Mouse (Mus musculus): Measurements from ENCODE around the gene Efcab14. TPM values are rescaled to one million over a fixed set of nuclear protein-coding genes. Genes with fewer than 3 reads are reported as not detected.

Efcab14 gene
- total RNA-seq (2021), result 10 to 100 TPM; 32.0 to 34.8 TPM
- long read RNA-seq, partial matches to known transcripts, result 0 of 1 reads
- long read RNA-seq, other reads (novel, unspliced or antisense), result 0 of 1 reads

DNA sequence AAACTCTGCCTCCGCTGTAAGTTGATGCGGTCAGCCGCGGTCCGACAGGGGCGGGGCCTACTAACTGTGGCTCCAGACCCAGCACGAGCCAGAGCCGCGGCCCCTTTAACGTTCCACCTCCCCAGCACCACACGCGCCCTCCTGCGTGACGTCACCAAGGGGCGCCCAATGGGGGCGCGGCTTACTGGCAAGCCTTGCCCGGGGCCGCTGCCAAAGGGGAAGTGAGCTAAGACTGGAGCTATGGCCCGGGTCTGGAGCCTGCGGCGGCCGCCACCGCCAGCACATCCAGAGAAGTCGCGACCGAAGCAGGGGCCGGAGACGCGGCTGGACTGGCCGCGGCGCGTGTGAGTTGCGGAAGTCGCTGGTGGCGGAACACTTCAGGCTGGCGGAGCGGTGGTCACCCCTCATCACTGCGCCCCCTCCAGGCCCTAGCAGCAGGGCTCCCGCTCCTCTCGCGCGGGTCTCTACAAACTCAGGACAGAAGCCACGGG is at the start of gene Efcab14:
Efcab14 (plus strand) TSS at position 194 of the 491 bp plus-strand sequence.
- DNase-seq (ENCODE audit: low spot score in 2 of 2), result peak; percentile 98 to 99

- no peak for DNase-seq (ENCODE audit: low spot score in 2 of 2)
Observed at GRCm38 (mm10) chr4:115701468-115701867, 36.1 kb upstream of the Efcab14 start.

- no peak for DNase-seq (ENCODE audit: low spot score in 2 of 2)
Observed at GRCm38 (mm10) chr4:115703927-115704505, 33.5 kb upstream of the Efcab14 start.

GRCm38 (mm10) chr4:115708974-115709593 is 28.5 kb upstream of the Efcab14 start:
- no peak for DNase-seq (ENCODE audit: low spot score in 2 of 2)

DNA sequence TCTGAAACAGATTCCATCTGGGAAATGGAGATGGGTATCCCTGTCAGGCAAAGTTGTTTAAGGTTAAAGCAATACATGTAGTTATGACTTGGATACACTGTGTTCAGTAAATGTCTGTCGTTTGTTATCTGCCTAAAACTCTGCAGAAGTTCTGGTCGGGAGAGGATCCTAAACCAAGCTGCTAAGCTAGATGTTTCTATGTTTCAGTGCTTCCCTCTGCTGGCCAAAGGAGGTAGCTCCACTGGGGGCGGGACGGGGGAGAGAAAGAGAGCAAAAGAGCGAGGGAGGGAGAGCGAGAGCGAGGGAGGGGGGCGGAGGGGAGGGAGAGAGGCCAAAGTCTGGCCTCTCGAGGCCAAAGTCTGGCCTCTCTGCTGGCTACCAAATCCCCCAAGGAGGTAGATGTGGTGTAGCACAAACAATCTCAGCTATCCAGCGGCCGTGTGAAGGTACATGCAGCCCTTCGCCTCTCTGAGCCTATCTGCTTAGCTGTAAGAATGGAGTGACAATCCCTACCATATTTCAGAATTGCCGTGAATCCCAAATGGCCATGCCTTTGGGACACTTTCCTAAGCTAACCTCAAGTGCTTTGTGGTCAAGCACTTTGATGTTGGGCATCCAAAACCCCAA is 27.6 kb upstream of the Efcab14 start:
- peak; percentile 89 to 92 for DNase-seq (ENCODE audit: low spot score in 2 of 2)

- no peak for DNase-seq (ENCODE audit: low spot score in 2 of 2)
Observed at GRCm38 (mm10) chr4:115728721-115729120, 8.8 kb upstream of the Efcab14 start.

GRCm38 (mm10) chr4:115731588-115732222 is 5.8 kb upstream of the Efcab14 start:
- DNase-seq (ENCODE audit: low spot score in 2 of 2), result peak; percentile 74 to 84

DNA sequence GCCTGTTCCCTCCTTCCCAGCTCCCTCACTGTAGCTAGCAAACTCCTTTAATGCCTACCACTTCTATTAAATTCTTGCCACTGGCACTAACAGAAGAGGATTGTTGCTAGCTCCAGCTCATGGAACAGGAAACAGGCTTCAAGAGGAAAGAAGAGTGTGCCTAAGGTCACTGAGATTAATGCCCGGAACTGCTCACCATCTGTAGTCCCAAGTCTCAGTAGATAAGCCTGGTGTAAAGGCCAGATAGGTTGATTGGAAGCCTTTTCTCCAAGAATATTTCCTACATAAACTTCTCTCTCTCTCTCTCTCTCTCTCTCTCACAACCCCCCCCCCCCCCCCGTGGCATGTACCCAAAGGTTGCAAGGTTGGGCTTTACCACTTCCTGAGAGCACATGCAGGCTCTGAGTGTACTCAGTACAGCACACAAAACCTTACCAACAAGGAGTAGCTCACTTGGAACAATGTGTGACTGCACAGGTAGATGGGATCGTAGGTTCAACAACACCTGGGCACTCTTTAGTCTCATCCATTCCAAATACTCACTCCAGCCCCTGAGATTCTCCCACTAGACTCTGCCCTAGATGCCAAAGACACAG is 5.2 kb upstream of the Efcab14 start:
- DNase-seq (ENCODE audit: low spot score in 2 of 2), result no peak

DNA sequence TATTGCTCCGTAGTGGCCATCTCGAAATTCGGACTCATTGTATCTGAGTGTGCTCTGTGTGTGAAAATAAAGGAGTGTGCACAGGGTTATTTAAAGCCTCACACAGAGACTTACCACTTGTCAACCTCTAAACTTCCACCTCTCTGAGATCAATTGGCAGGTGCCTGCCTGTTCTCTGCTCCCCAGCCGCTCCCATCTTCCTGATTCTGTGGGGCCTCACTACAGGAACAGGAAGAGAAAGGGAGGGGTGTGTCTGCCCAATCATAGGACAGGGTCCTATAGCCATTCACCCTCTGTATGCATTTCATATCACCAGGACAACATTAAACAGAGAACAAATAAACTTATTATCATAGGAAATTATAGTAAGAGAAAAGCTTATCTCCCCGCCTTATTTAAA is 3.8 kb upstream of the Efcab14 start:
- no peak for DNase-seq (ENCODE audit: low spot score in 2 of 2)

- no peak for DNase-seq (ENCODE audit: low spot score in 2 of 2)
Observed at GRCm38 (mm10) chr4:115734867-115735266, 2.7 kb upstream of the Efcab14 start.

- DNase-seq (ENCODE audit: low spot score in 2 of 2), result no peak
Observed at GRCm38 (mm10) chr4:115738481-115738985, 989 bp downstream of the Efcab14 start.

DNA sequence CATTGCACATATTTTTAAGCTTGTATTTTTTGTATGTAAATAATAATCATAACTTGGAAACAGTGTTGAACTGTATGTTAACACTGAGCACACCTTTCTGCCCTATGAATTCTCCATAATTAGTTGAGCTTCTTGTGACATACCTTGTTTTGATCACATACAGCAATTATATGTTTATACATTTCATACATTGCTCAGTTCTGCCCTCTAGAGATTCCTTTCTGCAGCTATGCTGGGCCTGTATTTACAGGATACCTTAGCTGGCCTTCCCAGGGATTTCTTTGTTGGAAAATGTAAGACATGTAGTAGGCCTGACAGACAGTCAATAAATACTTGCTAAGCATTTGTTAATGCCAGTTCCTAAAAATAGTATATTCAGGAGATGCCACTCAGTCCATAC is 5.1 kb downstream of the Efcab14 start:
- no peak for DNase-seq (ENCODE audit: low spot score in 2 of 2)

- DNase-seq (ENCODE audit: low spot score in 2 of 2), result no peak
Observed at GRCm38 (mm10) chr4:115743096-115743495, 5.6 kb downstream of the Efcab14 start.

DNA sequence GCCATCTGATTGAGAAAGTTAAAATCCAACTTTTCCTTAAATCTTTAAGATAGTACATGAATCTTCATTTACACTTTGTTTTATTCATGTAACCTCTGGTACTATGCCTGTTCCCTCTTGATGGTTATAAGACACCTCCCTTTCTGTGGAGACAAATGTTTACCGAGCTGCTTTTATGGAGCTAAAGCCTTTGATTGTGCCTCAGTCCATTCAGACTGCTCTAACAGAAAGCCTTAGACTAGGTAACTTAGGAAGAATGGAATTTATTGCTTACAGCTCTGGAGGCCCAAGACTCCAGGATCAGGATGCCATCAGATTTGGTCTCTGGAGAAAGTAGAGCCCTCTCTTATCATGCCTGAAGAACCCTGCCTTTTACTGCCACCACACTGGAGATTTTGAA is 10.6 kb downstream of the Efcab14 start:
- DNase-seq (ENCODE audit: low spot score in 2 of 2), result no peak

- DNase-seq (ENCODE audit: low spot score in 2 of 2), result no peak
Observed at GRCm38 (mm10) chr4:115749336-115749735, 11.8 kb downstream of the Efcab14 start.

DNA sequence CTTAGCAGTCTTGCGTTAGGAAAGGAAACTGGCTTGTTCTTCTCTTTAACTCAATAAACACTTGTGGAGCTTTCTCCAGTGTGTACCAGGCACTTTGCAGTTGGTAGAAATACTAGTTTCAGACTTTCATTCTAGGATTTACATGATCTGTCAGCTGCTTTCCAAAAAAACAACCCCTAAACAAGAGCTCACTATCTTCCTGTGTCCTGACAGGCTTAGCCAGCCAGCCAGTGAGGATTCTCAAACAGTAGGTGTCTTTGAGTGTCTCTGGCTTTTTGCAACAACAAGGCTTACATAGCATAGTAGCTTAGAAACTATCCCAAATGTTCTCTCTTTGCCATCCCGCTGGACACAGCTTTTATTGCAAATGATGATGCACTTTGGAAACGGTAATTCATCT is 16.6 kb downstream of the Efcab14 start:
- no peak for DNase-seq (ENCODE audit: low spot score in 2 of 2)

DNA sequence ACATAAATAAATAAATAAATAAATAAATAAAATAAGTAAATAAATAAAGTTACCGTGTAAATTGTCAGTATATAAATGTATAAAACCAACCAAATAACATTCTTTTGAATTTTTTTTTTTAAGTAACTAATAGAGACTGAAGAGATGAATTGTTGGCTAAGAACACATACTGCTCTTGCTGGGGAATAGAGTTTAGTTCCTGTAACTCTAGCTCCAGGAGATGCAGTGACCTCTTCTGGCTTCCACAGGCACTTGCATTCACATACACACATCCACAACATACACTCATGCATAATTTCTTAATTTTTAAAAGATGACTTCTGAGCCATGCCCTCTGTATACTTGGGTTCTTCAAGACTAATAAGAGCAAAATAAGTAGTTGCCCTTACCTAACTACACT is 17.3 kb downstream of the Efcab14 start:
- DNase-seq (ENCODE audit: low spot score in 2 of 2), result no peak

- peak in 1 of 2 experiments; percentile 29 for DNase-seq (ENCODE audit: low spot score in 2 of 2)
Observed at GRCm38 (mm10) chr4:115761206-115761605, 23.7 kb downstream of the Efcab14 start.

DNA sequence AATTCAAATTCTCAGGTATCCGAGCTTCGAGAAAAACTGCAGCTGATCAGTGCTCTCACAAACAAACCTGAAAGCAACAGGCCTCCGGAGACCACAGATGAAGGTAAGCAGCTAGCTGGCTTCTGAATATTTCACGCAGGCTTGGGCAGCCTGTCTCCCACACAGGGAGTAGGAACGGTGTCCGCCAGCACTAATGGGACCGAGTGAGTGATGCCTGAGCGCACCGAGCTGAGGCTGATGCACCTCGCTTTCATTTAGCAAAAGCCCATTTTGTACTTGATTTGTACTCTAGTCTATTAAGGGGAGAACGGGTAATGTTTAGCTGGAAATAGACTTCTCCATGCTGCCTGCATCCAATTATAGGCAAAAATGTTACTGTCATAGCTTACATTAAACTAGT is 27.0 kb downstream of the Efcab14 start:
- no peak for DNase-seq (ENCODE audit: low spot score in 2 of 2)

DNA sequence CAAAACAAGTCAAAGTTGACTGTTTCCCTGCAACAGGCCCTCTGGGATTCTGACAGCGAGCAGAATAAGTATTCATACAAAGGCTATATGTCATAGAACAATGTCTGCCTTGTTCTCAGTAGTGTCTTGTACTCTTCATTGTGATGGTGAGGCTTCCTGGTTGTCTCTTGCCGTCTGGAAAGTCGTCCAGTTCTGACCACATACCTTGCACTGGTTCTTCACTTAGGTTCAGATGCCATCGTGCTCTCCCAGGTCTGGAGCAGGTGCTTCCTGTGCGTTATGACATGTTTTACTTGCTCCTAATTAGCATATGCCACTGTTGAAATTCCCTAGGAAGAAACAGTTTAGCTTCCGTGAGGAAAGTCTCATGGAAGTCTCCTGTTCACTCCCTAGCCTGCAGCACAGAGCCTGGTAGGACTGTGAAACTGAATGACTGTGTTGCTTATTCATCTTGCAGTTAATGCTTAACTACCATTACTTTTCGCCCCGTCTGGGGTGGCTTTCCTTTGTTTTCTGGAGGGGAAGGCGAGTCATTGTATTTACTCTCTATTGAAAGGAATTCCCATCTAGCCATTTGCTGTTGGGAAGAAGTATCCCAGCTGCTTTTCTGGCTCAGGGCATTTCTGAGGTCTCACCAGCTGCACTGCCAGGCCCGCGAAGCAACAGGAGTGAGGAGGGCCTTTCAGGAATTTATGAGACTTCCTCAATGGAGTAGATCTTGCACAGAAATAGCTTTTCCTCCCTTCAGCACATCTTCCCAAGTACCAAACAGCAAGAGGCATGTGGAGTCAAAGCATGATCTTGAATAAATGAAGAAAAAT is 30.3 kb downstream of the Efcab14 start:
- DNase-seq (ENCODE audit: low spot score in 2 of 2), result no peak
